Mouse (Mus musculus): Measurements from ENCODE around the gene St8sia1. TPM values are rescaled to one million over a fixed set of nuclear protein-coding genes. Genes with fewer than 3 reads are reported as not detected.

Gene St8sia1
- total RNA-seq, 4 experiments from 2014 or later: 0.08 to 0.19 (median 0.13) TPM

DNA sequence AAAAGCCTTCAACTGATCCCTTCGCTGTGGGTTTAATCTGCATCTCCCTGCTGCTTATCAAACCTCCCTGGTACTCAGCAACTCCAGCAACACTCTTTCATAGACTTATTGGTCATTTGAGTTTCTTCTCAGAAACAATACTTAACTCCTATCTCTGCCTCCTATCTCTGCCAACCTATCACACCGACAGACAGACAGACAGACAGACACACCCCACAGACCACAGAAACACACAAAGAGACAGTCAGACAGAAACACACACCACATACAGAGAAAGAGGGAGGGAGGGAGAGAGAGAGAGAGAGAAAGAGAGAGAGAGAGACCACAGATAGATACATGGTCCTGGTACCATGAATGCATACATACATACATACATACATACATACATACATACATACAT lies 18.8 kb downstream of the St8sia1 start:
- DNase-seq (ENCODE audit: low spot score in 2 of 2): no peak

GRCm38 (mm10) chr6:142944470-142944869 lies 19.8 kb downstream of the St8sia1 start:
- no peak for DNase-seq (ENCODE audit: low spot score in 2 of 2)

DNA sequence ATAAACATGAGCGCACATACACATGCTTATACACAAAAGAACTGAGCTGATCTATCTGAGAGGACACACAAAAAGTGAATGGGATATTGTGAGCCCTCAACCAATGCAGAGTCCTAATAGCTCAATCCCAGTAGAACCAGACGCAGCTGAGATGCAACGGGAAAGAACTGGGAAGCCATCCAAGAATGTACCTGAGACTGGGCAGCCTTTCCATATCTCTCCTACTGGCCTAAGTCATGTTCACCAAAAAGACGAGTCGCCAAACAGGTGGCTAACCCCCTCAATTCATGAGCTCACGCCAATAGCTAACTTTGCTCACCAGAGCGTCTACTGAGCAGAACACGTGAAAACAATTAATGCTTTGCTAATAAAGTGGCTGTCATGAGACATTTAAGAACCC lies 20.8 kb downstream of the St8sia1 start:
- DNase-seq (ENCODE audit: low spot score in 2 of 2): no peak

DNA sequence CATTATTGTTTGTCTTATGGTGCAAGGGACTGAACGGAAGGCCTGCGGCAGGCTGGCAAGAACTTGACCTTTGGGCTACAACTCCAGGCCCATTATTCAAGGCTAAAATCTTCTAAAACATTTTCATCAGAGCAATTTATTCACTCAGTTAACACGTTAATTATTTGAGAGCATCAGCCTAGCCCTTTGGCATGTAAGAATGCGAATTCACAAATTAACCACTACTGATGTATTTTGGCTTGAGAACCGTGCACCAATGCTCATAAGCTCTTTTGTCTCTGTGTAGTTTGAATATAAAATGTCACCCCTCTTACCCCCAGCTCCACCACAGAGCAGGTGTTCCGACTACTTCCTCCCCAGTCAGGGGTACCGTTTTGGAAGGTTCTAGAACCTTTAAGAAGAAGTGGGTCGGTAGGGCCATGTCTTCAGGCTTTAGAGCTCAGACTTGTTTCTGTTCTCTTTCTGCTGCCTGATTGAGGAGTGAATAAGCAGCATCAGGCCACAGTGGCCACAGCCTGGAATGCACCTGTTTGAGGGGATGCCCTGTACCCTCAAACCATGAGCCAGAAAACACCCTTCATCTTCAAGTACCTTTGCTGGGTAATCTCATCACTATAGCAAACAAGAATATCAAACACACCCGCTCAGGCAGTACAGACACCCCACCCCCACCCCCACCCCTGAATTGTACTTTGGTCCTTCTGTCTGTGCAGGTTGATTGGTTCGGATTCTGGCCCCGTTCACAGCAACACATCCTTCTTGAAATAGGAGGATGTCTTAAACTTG lies 22.5 kb downstream of the St8sia1 start:
- DNase-seq (ENCODE audit: low spot score in 2 of 2): no peak

- DNase-seq (ENCODE audit: low spot score in 2 of 2): no peak
Observed at GRCm38 (mm10) chr6:142941078-142941477, 23.2 kb downstream of the St8sia1 start.

DNA sequence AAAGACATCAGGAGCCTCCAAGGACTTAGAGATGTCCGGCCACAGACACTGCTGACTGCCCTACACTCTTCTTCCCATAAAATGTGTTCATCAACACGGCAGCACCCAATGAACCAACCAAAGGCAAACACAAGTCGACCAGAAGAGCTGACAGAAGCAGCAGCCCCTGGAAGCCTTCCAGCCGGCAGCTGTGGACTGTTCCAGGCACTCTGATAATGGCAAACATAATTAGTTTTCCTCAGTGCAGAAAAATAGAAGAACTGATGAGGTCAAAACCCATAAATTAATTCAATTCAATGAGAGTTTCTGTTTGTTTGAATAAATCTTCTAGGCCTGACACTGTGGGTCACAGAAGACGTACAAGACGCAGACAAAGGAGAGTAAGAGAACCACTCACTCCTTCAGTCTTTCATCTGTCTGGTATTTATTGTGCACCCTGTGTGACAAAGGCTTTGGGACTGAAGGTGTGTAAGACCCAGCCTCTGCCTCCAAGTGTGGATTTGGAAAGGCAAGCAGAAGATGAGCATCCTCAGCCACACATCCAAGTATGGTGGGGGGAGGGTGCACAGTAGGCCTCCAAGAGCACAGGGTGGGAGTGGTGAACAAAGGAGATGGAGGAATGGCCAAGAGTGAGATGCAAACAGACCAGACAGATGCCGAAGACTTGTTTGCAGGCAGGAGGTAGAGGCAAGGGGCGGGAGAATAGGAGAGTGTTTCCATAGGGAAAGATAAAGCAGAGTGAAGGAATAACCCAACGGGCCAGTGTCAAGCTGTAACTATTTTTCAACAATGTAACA lies 25.5 kb downstream of the St8sia1 start:
- no peak for DNase-seq (ENCODE audit: low spot score in 2 of 2)

GRCm38 (mm10) chr6:142938074-142938473 lies 26.2 kb downstream of the St8sia1 start:
- no peak for DNase-seq (ENCODE audit: low spot score in 2 of 2)

DNA sequence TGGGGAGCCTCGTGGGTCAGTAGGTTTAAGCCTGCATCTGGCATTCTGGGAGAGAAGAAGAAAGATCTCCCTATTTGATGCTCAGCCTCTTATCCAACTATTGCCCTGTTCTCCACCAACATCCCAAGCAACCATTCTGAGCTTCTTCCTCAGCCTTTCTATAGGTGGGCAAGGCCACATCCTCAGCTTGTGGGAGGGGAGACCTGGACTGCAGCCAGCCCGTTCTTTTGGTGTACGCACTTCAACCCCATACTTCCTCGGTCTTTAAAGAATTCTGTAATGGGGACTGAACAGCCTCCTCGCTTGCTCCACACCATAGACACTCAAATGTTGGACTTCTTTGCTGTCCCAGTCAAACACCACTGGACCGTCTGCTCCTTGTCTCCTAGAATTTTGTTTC lies 31.7 kb downstream of the St8sia1 start:
- no peak for DNase-seq (ENCODE audit: low spot score in 2 of 2)

DNA sequence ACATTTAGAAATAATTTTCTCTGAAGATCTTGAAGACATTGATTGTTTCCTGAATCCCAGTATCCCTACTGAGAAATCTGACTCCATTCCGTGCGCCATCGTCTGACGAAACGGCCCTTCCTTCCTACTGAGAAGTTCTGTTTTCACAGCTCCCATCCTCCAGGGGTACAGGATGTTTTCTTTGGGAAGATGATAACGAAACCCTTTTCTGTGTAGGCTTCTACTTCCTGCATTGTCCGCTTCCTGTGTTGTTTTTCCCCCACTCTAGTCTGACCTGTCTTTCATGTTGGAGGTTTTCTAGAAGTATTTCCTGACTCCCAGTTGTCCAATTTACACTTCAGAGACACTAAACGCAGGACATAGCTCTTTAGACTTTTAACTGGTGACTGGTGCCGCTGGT lies 32.1 kb downstream of the St8sia1 start:
- DNase-seq (ENCODE audit: low spot score in 2 of 2): no peak

DNA sequence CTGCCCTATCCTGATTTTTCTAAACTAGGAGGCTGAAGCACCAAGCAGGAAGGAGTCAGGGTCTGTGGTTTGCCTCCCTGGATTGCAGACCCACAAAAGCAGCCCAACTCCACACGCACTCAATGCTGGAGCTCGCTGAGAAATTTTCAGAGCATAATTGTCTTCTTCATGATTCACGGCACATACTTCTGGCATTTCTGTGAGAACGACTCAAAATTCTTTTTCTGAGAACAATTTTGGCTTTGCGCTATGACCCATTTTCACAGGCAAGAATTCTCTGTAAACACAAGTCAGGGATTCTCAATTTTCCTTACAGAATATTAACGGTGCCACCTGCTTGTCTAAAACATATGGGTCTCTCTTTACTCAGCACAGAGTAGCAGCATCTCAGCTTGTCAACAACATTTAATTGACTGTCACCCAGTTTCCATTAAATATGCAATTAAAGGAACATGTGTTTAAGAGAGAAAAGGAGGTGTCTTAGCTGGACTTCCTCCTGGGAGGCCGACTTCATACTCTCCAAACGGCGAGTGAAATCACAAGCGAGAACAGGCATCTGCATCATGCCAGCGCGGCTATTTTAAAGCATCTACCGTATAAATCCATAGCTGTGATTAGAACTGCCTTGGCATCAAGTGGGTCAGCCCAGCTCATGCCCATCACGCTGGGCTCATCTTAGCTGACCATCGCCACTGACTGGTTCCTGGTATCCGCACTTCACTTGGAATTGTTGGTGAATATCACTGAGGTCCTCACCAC lies 35.5 kb downstream of the St8sia1 start:
- no peak for DNase-seq (ENCODE audit: low spot score in 2 of 2)

DNA sequence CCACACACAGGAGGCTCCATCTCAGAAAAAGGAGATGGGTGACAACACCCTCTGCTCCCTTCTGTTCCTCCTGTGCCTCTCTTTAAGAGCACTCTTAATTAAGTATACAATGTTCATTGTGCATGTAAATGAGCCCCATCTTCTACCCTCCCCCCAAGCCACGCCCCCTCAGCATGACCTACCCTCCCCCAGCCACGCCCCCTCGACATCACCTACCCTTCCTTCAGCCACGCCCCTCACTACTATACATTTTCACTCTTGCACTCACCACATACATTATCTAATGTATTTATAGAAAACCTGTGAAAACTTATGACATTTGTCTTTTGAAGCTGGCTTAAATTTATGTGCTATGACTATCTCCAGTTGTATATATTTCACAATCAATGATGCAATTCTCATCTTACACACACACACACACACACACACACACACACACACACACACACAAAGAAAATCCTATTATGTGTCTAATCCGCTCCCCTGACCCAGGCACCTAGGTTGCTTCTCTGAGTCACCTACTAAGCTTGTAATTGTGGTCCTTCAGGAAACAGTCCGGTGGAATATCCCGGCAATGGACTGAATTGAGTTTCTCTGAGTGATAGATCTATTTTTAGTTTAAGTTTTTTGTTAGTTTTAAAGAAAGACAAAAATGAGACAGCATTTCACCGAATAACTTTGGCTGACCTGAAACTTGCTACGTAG lies 37.2 kb downstream of the St8sia1 start:
- DNase-seq (ENCODE audit: low spot score in 2 of 2): no peak

DNA sequence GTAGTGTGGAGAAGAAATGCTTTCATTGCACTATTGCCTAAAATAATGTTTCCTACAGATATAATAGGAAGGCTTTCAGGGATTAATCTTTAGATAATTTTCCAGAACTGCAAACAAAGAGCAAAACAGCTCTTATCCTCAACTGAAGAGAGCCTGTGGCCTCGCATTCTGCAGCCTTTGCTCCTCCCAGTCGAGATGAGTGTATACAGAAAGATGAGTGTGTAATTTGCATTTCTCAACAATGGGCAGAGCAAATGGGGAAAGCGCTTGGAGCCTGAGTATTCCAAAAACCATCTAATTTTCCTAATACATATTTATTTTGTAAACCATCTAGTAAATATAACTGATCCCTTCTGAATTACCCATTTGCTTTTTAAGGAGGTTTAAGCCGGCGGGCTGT lies 38.3 kb downstream of the St8sia1 start:
- no peak for DNase-seq (ENCODE audit: low spot score in 2 of 2)

DNA sequence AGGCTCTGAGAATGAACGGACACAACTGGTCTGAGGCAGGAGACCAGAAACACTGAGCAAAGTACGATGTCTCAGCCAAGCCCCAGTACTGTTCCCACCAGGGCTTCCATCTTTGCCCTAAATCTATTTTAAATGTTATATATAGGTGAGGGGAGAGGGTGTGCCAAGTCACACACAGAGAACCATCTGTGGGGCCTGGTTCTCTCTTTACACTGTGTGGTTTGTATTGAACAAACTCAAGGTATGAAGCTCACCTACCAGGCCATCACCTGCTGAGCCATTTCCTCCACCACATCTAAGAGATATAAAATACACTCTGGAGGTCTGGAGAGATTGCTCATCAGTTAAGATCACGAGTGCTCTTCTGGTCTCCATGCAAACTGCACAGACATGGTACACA lies 38.9 kb downstream of the St8sia1 start:
- DNase-seq (ENCODE audit: low spot score in 2 of 2): no peak

DNA sequence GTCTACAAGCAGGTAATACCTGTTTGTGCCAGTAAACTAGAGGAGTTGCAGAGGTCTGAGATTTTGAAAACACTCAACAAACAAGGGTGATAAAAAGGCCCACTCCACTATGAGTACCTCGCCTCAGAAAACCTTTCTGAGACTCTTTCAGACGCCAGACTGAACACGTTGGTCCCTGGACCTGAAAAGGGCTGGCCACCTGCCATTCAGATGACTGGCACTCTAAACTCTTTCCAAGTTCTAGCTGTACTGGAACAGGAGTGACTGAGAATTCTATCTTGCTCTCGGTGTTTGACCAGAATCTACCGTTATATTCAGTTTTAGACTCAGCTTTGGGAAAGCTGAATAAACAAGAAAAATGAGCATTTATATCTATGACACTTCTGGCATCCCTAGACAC lies 43.4 kb downstream of the St8sia1 start:
- DNase-seq (ENCODE audit: low spot score in 2 of 2): no peak

DNA sequence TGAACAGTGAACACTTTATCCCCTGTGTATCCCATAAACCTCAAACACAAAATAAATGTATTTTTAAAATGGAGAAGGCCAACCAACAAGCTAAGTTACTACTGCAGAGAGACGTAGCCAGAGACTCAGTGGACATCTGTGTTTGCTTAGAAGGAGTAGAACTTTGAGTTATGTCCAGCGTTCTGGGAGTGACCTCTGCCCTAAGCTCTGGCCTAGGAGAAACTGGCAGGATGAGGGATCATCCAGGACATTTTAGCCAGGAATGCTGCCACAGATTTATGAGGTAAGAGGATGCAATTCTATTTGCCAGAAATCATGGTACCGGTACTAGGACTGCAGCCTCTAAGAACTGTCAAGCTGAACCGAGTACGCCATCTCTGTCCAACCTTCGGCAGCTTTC lies 45.6 kb downstream of the St8sia1 start:
- DNase-seq (ENCODE audit: low spot score in 2 of 2): no peak

- DNase-seq (ENCODE audit: low spot score in 2 of 2): no peak
Observed at GRCm38 (mm10) chr6:142917471-142917901, 46.8 kb downstream of the St8sia1 start.

GRCm38 (mm10) chr6:142916271-142916941 lies 47.8 kb downstream of the St8sia1 start:
- DNase-seq (ENCODE audit: low spot score in 2 of 2): no peak

- no peak for DNase-seq (ENCODE audit: low spot score in 2 of 2)
Observed at GRCm38 (mm10) chr6:142915464-142915863, 48.8 kb downstream of the St8sia1 start.

DNA sequence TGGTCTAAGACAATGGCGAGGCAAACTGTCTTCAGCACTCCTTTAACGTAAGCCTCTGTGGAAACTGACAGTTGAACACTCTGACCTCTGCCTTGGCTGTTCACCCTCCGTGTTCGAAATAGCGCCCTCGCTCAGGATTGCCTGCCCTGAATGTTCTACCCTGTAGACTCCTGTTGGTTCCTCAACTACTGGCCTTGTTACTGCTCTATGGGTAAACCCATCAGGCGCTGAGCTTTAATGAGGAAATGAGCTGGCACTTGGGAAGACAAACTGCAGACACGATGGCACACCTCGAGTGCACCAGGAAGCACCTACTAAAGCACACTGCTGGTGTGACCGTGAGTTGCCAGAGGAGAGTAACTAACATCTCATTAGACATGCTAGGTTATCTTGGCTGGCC lies 49.6 kb downstream of the St8sia1 start:
- no peak for DNase-seq (ENCODE audit: low spot score in 2 of 2)

- DNase-seq (ENCODE audit: low spot score in 2 of 2): no peak
Observed at GRCm38 (mm10) chr6:142911263-142911662, 53.0 kb downstream of the St8sia1 start.

DNA sequence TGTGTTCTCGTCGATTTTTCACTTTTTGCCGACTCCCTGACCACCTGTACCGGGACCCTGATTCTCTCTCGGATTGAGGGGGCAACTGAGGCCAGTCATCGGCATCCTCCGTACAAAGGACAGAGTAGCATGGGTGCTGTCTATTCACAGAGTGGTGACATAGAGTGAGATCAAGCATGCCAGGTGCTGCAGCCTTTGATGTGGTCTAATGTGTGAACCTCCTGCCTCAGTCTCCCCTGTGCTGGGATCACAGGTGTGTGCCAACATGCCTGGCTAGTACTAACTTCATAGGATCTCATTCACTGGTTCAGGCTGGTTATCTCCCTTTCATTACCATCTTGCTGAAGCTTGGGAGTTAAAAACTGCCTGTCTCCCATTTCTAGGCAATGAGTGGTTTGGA lies 53.5 kb downstream of the St8sia1 start:
- no peak for DNase-seq (ENCODE audit: low spot score in 2 of 2)
